Mouse (Mus musculus): ENCODE results near the gene Hsf3.
"Not testable (repeated sequence)": the region's sequence is repeated elsewhere in the genome, so short reads cannot be mapped to it uniquely, and the experiment has no call there.

The Hsf3 gene

GRCm38 (mm10) chrX:96456201-96456963 is at the start of gene Hsf3:
Hsf3 (minus strand) TSS chrX:96456294.
- no peak for DNase-seq (ENCODE audit: low read depth)

- DNase-seq (ENCODE audit: low read depth): no peak
These were observed 45.5 kb upstream of the Hsf3 start for GRCm38 (mm10) chrX:96501580-96501979.

DNA sequence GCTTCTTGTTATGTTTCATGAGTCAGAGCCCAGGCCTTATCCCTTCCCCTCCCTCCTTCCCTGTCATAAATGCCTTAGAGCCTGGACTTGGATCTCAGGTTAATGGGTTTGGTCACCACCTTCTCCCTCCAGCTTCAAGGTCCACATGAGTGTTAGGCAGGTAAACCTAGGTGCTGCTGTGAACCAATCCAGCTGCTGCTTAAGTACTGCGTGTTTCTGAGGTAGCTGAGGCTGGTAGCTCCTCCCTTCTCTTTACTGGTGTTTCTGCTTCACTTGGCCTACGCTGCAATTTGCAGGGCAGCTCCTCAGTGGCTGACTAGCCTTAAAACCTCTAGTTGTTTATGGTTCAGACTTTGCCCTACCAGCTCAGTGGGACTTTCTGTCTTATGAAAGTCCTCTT is 945 bp downstream of the Hsf3 start, which contains the start of gene Heph:
Gene Heph (plus strand): TSS at position 211 of the 400 bp plus-strand sequence.
- DNase-seq (ENCODE audit: low read depth): no peak

DNA sequence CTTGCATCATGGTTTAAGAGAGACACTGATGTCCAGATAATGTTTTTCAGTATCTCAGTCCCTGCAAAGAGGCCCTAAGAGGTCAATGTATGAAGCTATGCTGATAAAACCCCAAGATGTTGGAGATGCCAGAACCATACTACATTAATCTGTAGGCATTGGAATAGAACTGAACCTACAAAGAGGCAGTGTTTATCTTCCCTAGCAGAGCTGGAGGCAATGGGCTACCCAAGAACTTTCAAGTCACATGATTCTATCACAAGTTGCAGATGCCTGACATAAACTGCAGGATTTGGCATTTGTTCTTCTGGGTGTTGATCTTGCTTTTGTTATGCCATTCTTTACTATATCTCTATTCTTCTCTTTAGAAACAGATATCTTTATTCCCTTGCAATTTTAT is 36.7 kb downstream of the Hsf3 start:
- no peak for DNase-seq (ENCODE audit: low read depth)

- DNase-seq (ENCODE audit: low read depth): no peak
These were observed 38.4 kb downstream of the Hsf3 start for GRCm38 (mm10) chrX:96417733-96418132.

- no peak for DNase-seq (ENCODE audit: low read depth)
These were observed 39.1 kb downstream of the Hsf3 start for GRCm38 (mm10) chrX:96416970-96417369.

GRCm38 (mm10) chrX:96415351-96415750 is 40.7 kb downstream of the Hsf3 start:
- DNase-seq (ENCODE audit: low read depth): not testable (repeated sequence)

GRCm38 (mm10) chrX:96339108-96339507 is 117.0 kb downstream of the Hsf3 start:
- no peak for DNase-seq (ENCODE audit: low read depth)

DNA sequence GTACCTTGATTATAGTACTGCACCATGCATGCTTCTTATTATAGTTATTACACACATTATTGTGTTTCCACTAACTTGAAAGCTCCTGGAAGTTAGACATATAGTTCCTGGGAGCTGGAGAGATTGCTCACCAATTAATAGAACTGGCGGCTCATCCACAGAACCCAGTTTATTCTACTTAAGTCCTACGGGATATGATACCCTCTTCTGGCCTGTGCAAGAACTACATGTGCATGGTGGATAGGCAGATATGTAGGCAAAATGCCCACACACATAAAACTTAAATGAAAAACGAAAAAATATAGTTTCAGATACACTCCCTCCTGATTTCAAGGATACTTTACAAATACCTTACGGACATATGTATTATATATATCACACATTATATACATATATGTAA is 126.3 kb downstream of the Hsf3 start:
- DNase-seq (ENCODE audit: low read depth): peak; percentile 2

GRCm38 (mm10) chrX:96293338-96293737 is 162.8 kb downstream of the Hsf3 start, which contains the start of gene Vsig4:
Vsig4 (minus strand) TSS chrX:96293438.
- no peak for DNase-seq (ENCODE audit: low read depth)

GRCm38 (mm10) chrX:96256509-96256908 is 199.6 kb downstream of the Hsf3 start:
- DNase-seq (ENCODE audit: low read depth): no peak

Data from fibroblast of lung, adult 2 months (primary cell).